Mouse (Mus musculus) Patski (cell line): ENCODE results near the gene Rdh1. TPM values are rescaled to one million over a fixed set of nuclear protein-coding genes. Genes with fewer than 3 reads are reported as not detected.

Experiments
- polyA plus RNA-seq: library from polyadenylated mRNA; unstranded; gene quantifications from one replicate; pipeline ENCODE4 v1.2.3, GENCODE M21; 2021

Gene Rdh1
- polyA plus RNA-seq, 1 experiment from 2014 or later = 0.05 TPM

Other genes with a start within 250 kb of the Rdh1 start
- gene Ndufa4l2, start 244.8 kb upstream of the Rdh1 start, polyA plus RNA-seq = 0.18 TPM
- 144 TPM for gene Shmt2, start 237.3 kb upstream of the Rdh1 start, polyA plus RNA-seq
- 6.0 TPM for gene Nxph4, start 225.2 kb upstream of the Rdh1 start, polyA plus RNA-seq
- 62.5 TPM for gene Lrp1, start 138.6 kb upstream of the Rdh1 start, polyA plus RNA-seq
- 67.3 TPM for gene Stat6, start 116.7 kb upstream of the Rdh1 start, polyA plus RNA-seq
- 8.0 TPM for gene Nemp1, start 92.8 kb upstream of the Rdh1 start, polyA plus RNA-seq
- 31.8 TPM for gene Nab2, start 91.2 kb upstream of the Rdh1 start, polyA plus RNA-seq
- 0.17 TPM for gene Myo1a, start 54.6 kb upstream of the Rdh1 start, polyA plus RNA-seq
- not detected for gene Tac2, start 35.2 kb upstream of the Rdh1 start, polyA plus RNA-seq
- 7.5 TPM for gene Zbtb39, start 20.2 kb upstream of the Rdh1 start, polyA plus RNA-seq
- 0.49 TPM for gene Gpr182, start 8.0 kb upstream of the Rdh1 start, polyA plus RNA-seq
- gene Rdh16f1, start 66 bp downstream of the Rdh1 start, polyA plus RNA-seq = 0.18 TPM
- gene Rdh9, start 16.7 kb downstream of the Rdh1 start, polyA plus RNA-seq = not detected
- gene Rdh16, start 41.4 kb downstream of the Rdh1 start, polyA plus RNA-seq = 0.03 TPM
- not detected for gene Rdh19, start 90.2 kb downstream of the Rdh1 start, polyA plus RNA-seq
- not detected for gene Rdh16f2, start 106.8 kb downstream of the Rdh1 start, polyA plus RNA-seq
- not detected for gene Rdh7, start 129.1 kb downstream of the Rdh1 start, polyA plus RNA-seq
- not detected for gene Sdr9c7, start 138.8 kb downstream of the Rdh1 start, polyA plus RNA-seq
- not detected for gene Hsd17b6, start 247.9 kb downstream of the Rdh1 start, polyA plus RNA-seq